Mouse (Mus musculus) MEL (cell line): ENCODE results near the gene Nell2.
"Not testable (repeated sequence)": the region's sequence is repeated elsewhere in the genome, so short reads cannot be mapped to it uniquely, and the experiment has no call there.

ENCODE experiments used
- CTCF ChIP-seq, 3 experiments: IDR thresholded peaks in 2 of 3; conservative IDR thresholded peaks in 1 of 3; 2 replicates each; pipeline ENCODE4 v1.5.1; 2011 to 2012; ENCODE audit warnings: low read length in 3 of 3, low read depth in 2 of 3, mild to moderate bottlenecking in 2 of 3, improper control_type of control experiment in 1 of 3, inconsistent platforms in 1 of 3, mixed read lengths in 1 of 3, moderate library complexity in 1 of 3; ENCODE audit not compliant: control insufficient read depth in 1 of 3, insufficient read depth in 1 of 3, poor library complexity in 1 of 3, severe bottlenecking in 1 of 3
- EP300 ChIP-seq, 2 experiments: IDR thresholded peaks; 2 replicates each; pipeline ENCODE4 v1.6.1; 2011; ENCODE audit warnings: improper control_type of control experiment in 2 of 2, low read length in 2 of 2, low read depth in 1 of 2, mild to moderate bottlenecking in 1 of 2
- MAFK ChIP-seq: IDR thresholded peaks from 2 replicates; pipeline ENCODE4 v1.6.1; 2011; ENCODE audit warnings: low read depth, mild to moderate bottlenecking, low read length, improper control_type of control experiment, borderline replicate concordance
- TAL1 ChIP-seq: IDR thresholded peaks from 2 replicates; pipeline ENCODE4 v1.6.1; 2012; ENCODE audit warnings: mild to moderate bottlenecking, inconsistent platforms, low read length, moderate library complexity, mixed read lengths

DNA sequence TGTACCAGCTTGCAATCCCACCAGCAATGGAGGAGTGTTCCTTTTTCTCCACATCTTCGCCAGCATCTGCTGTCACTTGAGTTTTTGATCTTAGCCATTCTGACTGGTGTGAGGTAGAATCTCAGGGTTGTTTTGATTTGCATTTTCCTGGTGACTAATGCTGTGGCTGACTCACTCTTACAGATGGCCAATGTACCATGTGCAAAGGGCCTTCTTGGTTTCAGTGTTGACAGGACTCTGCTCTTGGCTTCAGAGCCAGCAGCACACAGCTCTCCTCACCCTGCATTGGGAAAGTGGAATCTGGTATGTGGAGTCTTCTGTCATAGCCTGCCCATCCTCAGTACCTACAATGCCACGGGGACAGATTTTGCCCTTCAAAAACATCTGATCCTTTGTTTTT is 15.1 kb downstream of the Nell2 start:
- not testable (repeated sequence) for TF ChIP-seq MAFK; CTCF (IDR thresholded peaks at IDR 0.05 in 2 of 3, conservative IDR thresholded peaks at IDR 0.05 in 1 of 3; ENCODE audit: control insufficient read depth in 1 of 3, insufficient read depth in 1 of 3, low read depth in 2 of 3, low read length in 3 of 3, poor library complexity in 1 of 3, severe bottlenecking in 1 of 3); EP300 (IDR thresholded peaks at IDR 0.05; ENCODE audit: low read depth in 1 of 2, low read length in 2 of 2); TAL1
